17 mouse cellular contexts compared by ENCODE assay signal in genomic region chr3:86116951-86117350, GRCm38 (mm10). TPM values are rescaled to one million over a fixed set of nuclear protein-coding genes. Genes with fewer than 3 reads are reported as not detected.
DNase-seq lines count a peak whose midpoint lies in the region; ATAC-seq and TF ChIP-seq lines count a peak whose summit lies in the region.
"Had no signal": no experiment of that assay in that cellular context is flagged by ENCODE, and none has a peak within 500 bp of the region (broad histone marks: within the 10 kb centered on the region; RNA-seq: fewer than 3 reads in every experiment).

No protein-coding gene starts in this region.

- H3K9ac ChIP-seq in forebrain, postnatal 0 days = no peak overlapping the region
- H3K9ac ChIP-seq in forebrain, embryonic 11.5 days (ENCODE audit: low read length) = no peak overlapping the region
- H3K9ac ChIP-seq in liver, embryonic 14.5 days (replicated peaks) = no peak overlapping the region
- no peak overlapping the region for H3K9ac ChIP-seq in liver, embryonic 11.5 days (ENCODE audit: low read depth, low read length)
- no peak overlapping the region for H3K9ac ChIP-seq in ES-E14 (ENCODE audit: insufficient read depth, low read depth, low read length, poor library complexity, severe bottlenecking)
- H3K9ac ChIP-seq: forebrain, embryonic 15.5 days; heart, embryonic 15.5 days; hindbrain, embryonic 15.5 days; limb, embryonic 13.5 days had no signal

- TF ChIP-seq EP300 in liver, embryonic 14.5 days (IDR thresholded peaks at IDR 0.05; ENCODE audit: low read depth) = no peak

- whole genome bisulfite sequencing in forebrain, postnatal 0 days = 89% methylated on average over 4 of the region's 4 CpGs
- WGBS in forebrain, embryonic 11.5 days = 84% methylated on average over 4 of the region's 4 CpGs
- 75% methylated on average over 4 of the region's 4 CpGs for WGBS in liver, embryonic 14.5 days (ENCODE audit: insufficient replicate concordance)
- WGBS in liver, embryonic 11.5 days = 87% methylated on average over 4 of the region's 4 CpGs

- no peaks in the 10 kb centered on the region for H3K27me3 ChIP-seq in forebrain, postnatal 0 days (ENCODE audit: insufficient read depth, low read length)
- H3K27me3 ChIP-seq in forebrain, embryonic 11.5 days (ENCODE audit: control insufficient read depth, insufficient read depth, low read length) = no peaks in the 10 kb centered on the region
- H3K27me3 ChIP-seq in liver, embryonic 14.5 days (ENCODE audit: control insufficient read depth, insufficient read depth, low read length) = no peaks in the 10 kb centered on the region
- no peaks in the 10 kb centered on the region for H3K27me3 ChIP-seq in liver, embryonic 11.5 days (replicated peaks; ENCODE audit: control insufficient read depth, insufficient read depth, low read length)
- H3K27me3 ChIP-seq: forebrain, embryonic 15.5 days; heart, embryonic 15.5 days; hindbrain, embryonic 15.5 days; limb, embryonic 13.5 days had no signal

- no peaks in the 10 kb centered on the region for H3K9me3 ChIP-seq in forebrain, postnatal 0 days (ENCODE audit: low read length)
- H3K9me3 ChIP-seq in forebrain, embryonic 11.5 days (ENCODE audit: control insufficient read depth, low read length) = no peaks in the 10 kb centered on the region; the same call in 1 of the 2 replicates
- H3K9me3 ChIP-seq in liver, embryonic 14.5 days (ENCODE audit: control insufficient read depth, low read length) = peaks cover 2% of the 10 kb centered on the region; the same call in 1 of the 2 replicates
- H3K9me3 ChIP-seq in liver, embryonic 11.5 days (ENCODE audit: control insufficient read depth, low read length) = peaks cover 4% of the 10 kb centered on the region; the same call in 1 of the 2 replicates
- no peaks in the 10 kb centered on the region for H3K9me3 ChIP-seq in ES-E14 (ENCODE audit: control insufficient read depth, insufficient read depth, low read depth, low read length)
- H3K9me3 ChIP-seq: forebrain, embryonic 15.5 days; hindbrain, embryonic 15.5 days had no signal

- H3K4me3 ChIP-seq in forebrain, postnatal 0 days (ENCODE audit: low read depth, low read length) = no peak overlapping the region
- no peak overlapping the region for H3K4me3 ChIP-seq in forebrain, embryonic 11.5 days (ENCODE audit: low read depth, low read length)
- no peak overlapping the region for H3K4me3 ChIP-seq in liver, embryonic 14.5 days (ENCODE audit: insufficient read depth in 1 of 2, low read depth in 2 of 2, low read length in 2 of 2)
- no peak overlapping the region for H3K4me3 ChIP-seq in liver, embryonic 11.5 days (ENCODE audit: low read depth, low read length)
- no peak overlapping the region for H3K4me3 ChIP-seq in ES-E14 (ENCODE audit: insufficient read depth in 1 of 2, low read depth in 1 of 2, low read length in 2 of 2, poor library complexity in 1 of 2, severe bottlenecking in 1 of 2)
- H3K4me3 ChIP-seq: forebrain, embryonic 15.5 days; heart, embryonic 15.5 days; hindbrain, embryonic 15.5 days; limb, embryonic 13.5 days had no signal

- DNase-seq in forebrain, postnatal 0 days = no peak
- no peak for DNase-seq in forebrain, embryonic 11.5 days (ENCODE audit: low spot score)
- no peak for DNase-seq in liver, embryonic 14.5 days (ENCODE audit: low read depth in 3 of 3, low spot score in 3 of 3)
- DNase-seq in liver, embryonic 11.5 days (ENCODE audit: low spot score) = no peak
- no peak for DNase-seq in ES-E14 (ENCODE audit: low read depth, low spot score)
- DNase-seq in induced T-regulatory cell, adult 2 months (ENCODE audit: low read depth) = peak; percentile 29
- no peak for DNase-seq in gastrocnemius, postnatal 25 days
- no peak for DNase-seq in cerebellum, postnatal 14 days
- DNase-seq: adrenal gland, postnatal 14 days; gastrocnemius, postnatal 36 days; kidney, postnatal 10 days; layer of hippocampus, postnatal 36 days had no signal

- H3K36me3 ChIP-seq in forebrain, postnatal 0 days (ENCODE audit: insufficient read depth) = peaks cover 10% of the 10 kb centered on the region
- no peaks in the 10 kb centered on the region for H3K36me3 ChIP-seq in forebrain, embryonic 11.5 days (ENCODE audit: control insufficient read depth, insufficient read depth, low read length)
- H3K36me3 ChIP-seq in liver, embryonic 14.5 days (replicated peaks; ENCODE audit: control insufficient read depth, insufficient read depth, low read depth) = no peaks in the 10 kb centered on the region
- peaks cover 10% of the 10 kb centered on the region for H3K36me3 ChIP-seq in liver, embryonic 11.5 days (ENCODE audit: control insufficient read depth, insufficient read depth, low read length)
- peaks cover 3% of the 10 kb centered on the region for H3K36me3 ChIP-seq in ES-E14 (ENCODE audit: control insufficient read depth, insufficient read depth, low read length, poor library complexity, severe bottlenecking)

- H3K4me1 ChIP-seq in forebrain, postnatal 0 days (ENCODE audit: insufficient read depth) = no peaks in the 10 kb centered on the region
- no peaks in the 10 kb centered on the region for H3K4me1 ChIP-seq in forebrain, embryonic 11.5 days (replicated peaks; ENCODE audit: control insufficient read depth, insufficient read depth, low read length)
- H3K4me1 ChIP-seq in liver, embryonic 14.5 days (replicated peaks; ENCODE audit: control insufficient read depth in 2 of 2, insufficient read depth in 2 of 2, low read length in 1 of 2) = peaks cover under 1 to 4% of the 10 kb centered on the region in 2 experiments; a peak in 3 of 4 replicates
- 0 out of 2 replicates have a peak, but pooled peaks cover 2% of the 10 kb centered on the region for H3K4me1 ChIP-seq in liver, embryonic 11.5 days (replicated peaks; ENCODE audit: control insufficient read depth, insufficient read depth, low read length)
- peaks cover 0 to 2% of the 10 kb centered on the region in 2 experiments; a peak in 1 of 4 replicates for H3K4me1 ChIP-seq in ES-E14 (ENCODE audit: control insufficient read depth in 2 of 2, insufficient read depth in 2 of 2, low read length in 2 of 2, poor library complexity in 1 of 2)
- H3K4me1 ChIP-seq: forebrain, embryonic 15.5 days; heart, embryonic 15.5 days; hindbrain, embryonic 15.5 days had no signal

- peak; percentile 47 for TF ChIP-seq CTCF in forebrain, postnatal 0 days (IDR thresholded peaks at IDR 0.05; ENCODE audit: low read depth)
- peak; percentile 68 for TF ChIP-seq CTCF in liver, embryonic 14.5 days (IDR thresholded peaks at IDR 0.05; ENCODE audit: low read depth)

- no peak overlapping the region for H3K27ac ChIP-seq in forebrain, postnatal 0 days (ENCODE audit: low read depth, low read length)
- H3K27ac ChIP-seq in forebrain, embryonic 11.5 days (ENCODE audit: low read depth, low read length) = no peak overlapping the region
- H3K27ac ChIP-seq in liver, embryonic 14.5 days = no peak overlapping the region
- H3K27ac ChIP-seq in liver, embryonic 11.5 days (ENCODE audit: low read depth, low read length) = no peak overlapping the region
- H3K27ac ChIP-seq in ES-E14 (ENCODE audit: insufficient read depth, low read depth, low read length, poor library complexity, severe bottlenecking) = no peak overlapping the region
- H3K27ac ChIP-seq: forebrain, embryonic 15.5 days; heart, embryonic 15.5 days; hindbrain, embryonic 15.5 days; limb, embryonic 13.5 days; macrophage had no signal

- ATAC-seq in forebrain, postnatal 0 days = no peak
- ATAC-seq in forebrain, embryonic 11.5 days (replicated peaks; ENCODE audit: low FRiP score) = no peak
- no peak for ATAC-seq in liver, embryonic 14.5 days (ENCODE audit: insufficient read depth)
- no peak for ATAC-seq in liver, embryonic 11.5 days (replicated peaks; ENCODE audit: low FRiP score)
- ATAC-seq: forebrain, embryonic 15.5 days had no signal

- in situ Hi-C loops in ES-E14 (cut with MboI; ENCODE audit: low sequenced_read_pairs in 2 of 2, unreplicated experiment in 2 of 2) = loop anchor here in 1 of 2 experiments (25.0 kb wide), 1 partner anchor 405 kb away; no protein-coding TSS in a partner anchor

- H3K4me2 ChIP-seq in forebrain, postnatal 0 days (ENCODE audit: low read depth) = no peak overlapping the region
- H3K4me2 ChIP-seq in forebrain, embryonic 11.5 days (ENCODE audit: low read depth, low read length, severe bottlenecking) = no peak overlapping the region
- no peak overlapping the region for H3K4me2 ChIP-seq in liver, embryonic 14.5 days (ENCODE audit: low read depth)
- H3K4me2 ChIP-seq in liver, embryonic 11.5 days = no peak overlapping the region
- H3K4me2 ChIP-seq: forebrain, embryonic 15.5 days; heart, embryonic 15.5 days; hindbrain, embryonic 15.5 days; limb, embryonic 13.5 days had no signal

TF ChIP-seq in ES-E14, 5 proteins besides CTCF, POLR2A, EP300 and RAD21:
- TF ChIP-seq MAFK (IDR thresholded peaks at IDR 0.05; ENCODE audit: insufficient read depth, low read depth, low read length) (no peak), ZC3H11A (IDR thresholded peaks at IDR 0.05; ENCODE audit: borderline replicate concordance, low read depth, low read length) (peak; percentile 62; the same call in 1 of the 2 replicates), ZNF384 (IDR thresholded peaks at IDR 0.05; ENCODE audit: low read depth, low read length) (peak; percentile 98)

RNA-seq across cellular contexts. Expression of gene Rps3a1, which starts 25.6 kb away (rescaled TPM):
- 996 and 1,231 TPM in 2 replicates for total RNA-seq in forebrain, postnatal 0 days (2014; rRNA removed)
- 709 and 888 TPM in 2 replicates for polyA plus RNA-seq in forebrain, postnatal 0 days (2015; fragmentation: Nextera tagmentation; extraction: Ambion mirVana)
- 981 and 1,071 TPM in 2 replicates for polyA plus RNA-seq in forebrain, embryonic 11.5 days (2014; fragmentation: Nextera tagmentation; extraction: Ambion mirVana)
- 548 and 1,025 TPM in 2 replicates for polyA plus RNA-seq in liver, embryonic 14.5 days (2012; rRNA removed)
- polyA plus RNA-seq in liver, embryonic 14.5 days (2014; fragmentation: Nextera tagmentation; extraction: Ambion mirVana) = 946 and 980 TPM in 2 replicates
- polyA plus RNA-seq in liver, embryonic 11.5 days (2014; fragmentation: Nextera tagmentation; extraction: Ambion mirVana) = 1,618 and 1,639 TPM in 2 replicates
- total RNA-seq in ES-E14 (2012; rRNA removed) = 523 and 665 TPM in 2 replicates
- total RNA-seq in gastrocnemius, postnatal 25 days (2021) = 100 to 1,000 TPM; 337 to 372 TPM
